Mouse (Mus musculus) layer of hippocampus, postnatal 36 days (tissue): ENCODE data around the gene Ccnb2. TPM values are rescaled to one million over a fixed set of nuclear protein-coding genes. Genes with fewer than 3 reads are reported as not detected.
"Not testable (repeated sequence)": the region's sequence is repeated elsewhere in the genome, so short reads cannot be mapped to it uniquely, and the experiment has no call there.

Source experiments
- DNase-seq, 2 experiments: peaks; one replicate each; pipeline ENCODE4 v3.0.0; 2022
- total RNA-seq, 2 experiments: library from RNA; stranded (reverse); gene quantifications; 2 replicates each; pipeline ENCODE4 v1.2.3; 2021

Ccnb2 gene
- 1 to 10 TPM; 1.3 to 2.1 TPM for total RNA-seq

GRCm38 (mm10) chr9:70421257-70422056 lies at the start of gene Ccnb2:
Gene Ccnb2 (minus strand): TSS chr9:70421547.
- DNase-seq: peak; percentile 72 to 76

- DNase-seq: not testable (repeated sequence)
Observed at GRCm38 (mm10) chr9:70463091-70463490, 41.7 kb upstream of the Ccnb2 start.

DNA sequence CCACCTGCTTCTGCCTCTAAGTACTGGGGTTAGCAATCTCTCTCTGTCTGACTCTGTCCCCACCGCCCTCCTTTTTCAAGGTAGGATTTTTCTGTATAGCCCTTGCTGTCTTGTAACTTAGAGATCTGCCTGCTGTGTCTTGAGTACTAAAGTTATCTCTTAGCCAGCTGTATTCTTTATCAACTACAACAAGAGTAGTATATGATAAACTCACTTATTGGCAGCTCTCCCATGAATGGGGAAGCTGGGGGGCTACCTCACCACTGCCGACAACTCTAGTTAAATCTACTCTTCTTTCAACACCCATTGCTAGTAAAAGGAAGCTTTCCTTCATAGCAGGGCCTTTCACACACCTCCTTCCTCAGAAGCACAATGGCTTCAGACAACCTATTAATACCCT lies 31.0 kb upstream of the Ccnb2 start:
- DNase-seq: no peak

DNA sequence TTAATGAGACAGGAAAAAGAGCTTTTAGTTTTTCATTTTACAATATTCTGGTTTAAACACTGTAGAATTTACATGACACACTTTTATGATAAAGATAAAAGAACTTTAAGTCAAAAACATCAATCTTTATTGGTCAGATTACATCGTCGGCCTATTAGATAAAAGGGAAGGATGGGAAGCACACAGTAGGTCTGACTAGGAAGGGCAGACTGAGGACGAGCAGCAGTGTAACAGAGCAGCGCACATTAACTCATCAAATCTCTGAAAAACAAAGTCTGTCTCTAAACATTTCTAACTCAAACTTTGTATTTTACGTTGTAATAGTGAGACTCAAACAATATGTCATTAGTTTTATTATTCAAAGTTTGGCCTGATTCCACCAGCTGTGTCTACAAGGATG lies 27.7 kb upstream of the Ccnb2 start:
- DNase-seq: no peak

DNA sequence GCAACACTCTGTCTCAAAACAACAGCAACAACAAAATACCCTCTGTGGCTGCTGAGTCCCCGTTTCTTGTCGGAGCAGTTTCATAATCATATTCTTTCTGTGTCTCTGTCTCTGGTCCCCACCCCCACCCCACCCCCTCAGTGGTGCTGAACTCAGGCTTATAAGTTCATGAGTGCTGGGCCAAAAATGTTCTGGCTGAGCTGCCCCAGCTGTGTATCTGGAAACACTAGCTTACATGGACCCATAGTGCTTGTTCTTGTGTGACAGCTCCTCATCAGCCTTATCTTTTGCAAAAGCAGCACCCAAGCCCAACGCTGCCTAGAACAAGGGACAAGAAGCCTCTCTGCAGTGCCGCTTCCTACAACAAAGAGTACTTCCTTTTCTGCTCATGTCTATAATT lies 18.6 kb upstream of the Ccnb2 start:
- no peak for DNase-seq

DNA sequence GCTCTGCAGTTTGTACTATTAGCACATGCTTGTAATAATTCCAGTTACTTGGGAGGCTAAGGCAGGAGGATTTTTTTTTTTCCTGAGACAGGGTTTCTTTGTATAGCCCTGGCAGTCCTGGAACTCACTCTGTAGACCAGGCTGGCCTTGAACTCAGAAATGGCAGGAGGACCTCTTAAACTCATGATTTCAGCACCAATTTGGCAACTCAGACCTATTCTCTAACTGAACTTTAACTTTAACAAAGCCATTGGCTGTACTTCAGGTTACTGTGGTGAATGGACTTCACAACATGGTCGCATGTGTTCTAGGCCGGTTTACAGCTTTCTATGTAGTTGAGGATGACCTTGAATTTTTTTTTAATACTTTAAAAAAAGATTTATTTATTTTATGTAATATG lies 1.3 kb upstream of the Ccnb2 start:
- DNase-seq: no peak

- DNase-seq: no peak
Observed at GRCm38 (mm10) chr9:70416412-70416811, 4.9 kb downstream of the Ccnb2 start.

- no peak for DNase-seq
Observed at GRCm38 (mm10) chr9:70413038-70413437, 8.3 kb downstream of the Ccnb2 start.

DNA sequence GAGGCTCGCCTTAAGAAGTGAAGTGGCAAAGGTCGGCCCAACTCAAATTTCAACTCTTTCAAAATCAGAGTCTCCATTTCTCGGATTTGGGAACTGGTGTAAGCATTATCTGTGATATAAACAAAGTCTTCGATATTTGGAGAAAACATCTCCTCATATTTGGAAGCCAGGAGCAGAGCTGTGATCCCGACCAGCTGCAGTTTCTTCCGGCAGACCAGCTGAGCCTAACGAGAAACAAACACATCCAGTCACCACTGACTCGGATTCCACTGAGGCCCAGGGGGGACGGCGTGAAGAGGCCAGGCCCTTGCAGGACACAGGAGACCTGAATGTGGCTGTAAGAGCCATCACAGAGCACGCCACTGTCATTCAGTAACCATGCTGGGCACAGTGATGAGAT lies 10.7 kb downstream of the Ccnb2 start:
- no peak for DNase-seq

DNA sequence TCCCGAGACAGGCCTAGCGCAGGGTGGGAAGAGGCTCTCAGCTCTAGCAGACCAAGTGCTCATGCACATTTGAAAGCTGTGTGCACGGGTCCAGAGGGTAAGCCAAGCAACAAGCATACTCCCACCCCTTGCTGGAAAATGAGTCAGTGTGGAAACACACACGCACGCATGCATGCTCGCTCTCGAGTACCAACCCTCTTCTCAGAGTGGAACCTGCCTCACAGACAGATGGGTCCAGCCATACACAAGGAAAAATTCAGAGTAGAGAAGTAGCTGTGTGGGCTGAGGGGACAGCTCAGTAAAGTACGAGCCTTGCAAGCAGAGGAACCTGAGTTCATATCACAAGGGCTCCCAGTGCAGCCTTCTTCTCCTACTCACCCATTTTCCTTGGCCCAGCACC lies 11.6 kb downstream of the Ccnb2 start:
- DNase-seq: no peak

DNA sequence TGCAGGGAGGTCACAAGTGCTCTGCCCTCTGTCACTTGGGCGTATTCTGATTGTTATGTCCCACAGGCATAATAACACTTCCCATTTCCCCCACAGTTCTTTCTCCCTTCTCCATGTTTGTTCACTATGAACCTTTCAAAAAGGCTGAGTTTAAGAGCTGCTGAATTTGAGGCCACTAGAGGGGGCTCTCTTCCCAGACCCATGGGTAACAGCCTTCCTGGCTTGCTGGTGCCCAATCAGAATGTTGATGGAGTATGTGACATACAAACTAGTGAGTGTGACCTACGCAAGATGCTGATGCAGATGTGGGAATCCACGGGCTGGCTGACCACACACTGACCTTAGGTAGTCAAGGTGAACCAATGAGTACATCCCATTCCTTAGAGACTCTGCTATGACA lies 12.6 kb downstream of the Ccnb2 start:
- DNase-seq: no peak

- no peak for DNase-seq
Observed at GRCm38 (mm10) chr9:70406596-70406995, 14.8 kb downstream of the Ccnb2 start.

DNA sequence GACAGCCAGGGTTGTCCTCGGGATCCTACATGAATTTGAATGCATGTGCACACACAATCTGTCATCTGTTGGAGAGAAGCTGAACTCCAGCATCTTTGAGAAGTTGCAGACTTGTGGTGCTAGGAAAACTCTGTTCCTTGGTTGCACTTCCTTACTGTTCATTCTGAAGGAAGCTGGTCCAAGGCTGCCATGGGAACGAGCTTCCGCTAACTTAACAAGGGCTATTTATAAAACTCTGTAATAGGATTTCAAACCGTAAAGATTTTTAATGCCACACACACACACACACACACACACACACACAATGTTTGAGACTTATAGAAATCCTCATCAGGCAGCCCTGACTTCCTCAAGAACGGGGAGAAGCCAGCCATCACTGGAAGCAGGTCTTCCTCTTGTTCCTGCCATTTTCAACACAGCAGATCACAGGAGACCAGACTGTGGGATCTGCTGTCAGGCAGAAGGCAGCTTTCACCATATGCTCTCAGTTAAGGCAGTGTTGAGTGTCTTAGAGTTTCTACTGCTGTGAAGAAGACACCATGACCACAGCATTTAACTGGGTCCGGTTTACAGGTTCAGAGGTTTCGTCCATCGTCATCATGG lies 19.3 kb downstream of the Ccnb2 start:
- DNase-seq: peak in 1 of 2 experiments; percentile 27

DNA sequence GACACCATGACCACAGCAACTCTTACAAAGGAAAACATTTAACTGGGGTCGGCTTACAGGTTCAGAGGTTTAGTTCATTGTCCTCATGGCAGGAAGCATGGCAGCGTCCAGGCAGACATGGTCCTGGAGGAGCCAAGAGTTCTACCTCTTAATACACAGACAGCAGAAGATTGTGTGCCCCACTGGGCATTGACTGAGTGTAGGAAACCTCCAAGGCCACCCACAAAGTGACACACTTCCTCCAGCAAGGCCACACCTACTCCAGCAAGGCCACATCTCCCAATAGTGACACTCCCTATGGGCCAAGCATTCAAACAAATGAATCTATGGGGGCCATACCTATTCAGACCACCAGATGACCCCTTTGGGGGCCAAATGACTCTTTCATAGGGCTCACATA lies 25.3 kb downstream of the Ccnb2 start:
- no peak for DNase-seq

DNA sequence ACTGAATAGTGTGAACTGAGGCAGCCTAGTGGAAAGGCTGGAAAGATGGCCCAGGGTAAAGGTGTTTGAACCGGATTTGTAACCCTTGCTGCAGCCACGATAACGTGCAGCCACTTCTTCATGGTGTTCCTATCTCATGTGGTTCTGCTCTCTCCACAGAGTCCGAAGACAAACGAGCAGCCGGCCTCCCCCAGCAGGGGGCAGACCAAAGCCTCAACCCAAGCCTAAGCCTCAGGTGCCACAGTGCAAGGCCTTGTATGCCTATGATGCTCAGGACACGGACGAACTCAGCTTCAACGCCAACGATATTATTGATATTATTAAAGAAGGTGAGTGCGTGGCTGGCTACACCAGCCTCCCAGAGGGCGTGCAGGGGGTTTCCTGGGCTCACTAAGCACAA lies 25.7 kb downstream of the Ccnb2 start:
- no peak for DNase-seq

DNA sequence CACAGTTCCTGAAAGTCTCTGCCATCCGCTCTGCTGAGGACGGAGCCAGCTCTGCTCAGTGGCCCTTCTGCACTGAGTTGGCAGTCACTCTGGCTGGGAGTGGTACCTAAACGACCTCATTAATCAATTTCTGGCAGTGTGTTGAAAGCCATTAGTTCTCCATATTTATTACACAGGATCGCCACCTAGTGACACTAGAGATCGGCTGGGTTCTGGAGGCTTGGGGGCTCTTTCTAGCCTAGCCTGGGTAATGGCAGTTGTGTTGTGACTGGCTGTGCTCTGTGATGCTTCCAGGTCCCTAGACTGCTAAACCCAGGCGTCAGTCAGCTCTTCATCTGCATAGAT lies 28.8 kb downstream of the Ccnb2 start:
- peak; percentile 28 to 54 for DNase-seq

GRCm38 (mm10) chr9:70391660-70392562 lies 29.4 kb downstream of the Ccnb2 start:
- no peak for DNase-seq

- no peak for DNase-seq
Observed at GRCm38 (mm10) chr9:70391042-70391441, 30.3 kb downstream of the Ccnb2 start.

DNA sequence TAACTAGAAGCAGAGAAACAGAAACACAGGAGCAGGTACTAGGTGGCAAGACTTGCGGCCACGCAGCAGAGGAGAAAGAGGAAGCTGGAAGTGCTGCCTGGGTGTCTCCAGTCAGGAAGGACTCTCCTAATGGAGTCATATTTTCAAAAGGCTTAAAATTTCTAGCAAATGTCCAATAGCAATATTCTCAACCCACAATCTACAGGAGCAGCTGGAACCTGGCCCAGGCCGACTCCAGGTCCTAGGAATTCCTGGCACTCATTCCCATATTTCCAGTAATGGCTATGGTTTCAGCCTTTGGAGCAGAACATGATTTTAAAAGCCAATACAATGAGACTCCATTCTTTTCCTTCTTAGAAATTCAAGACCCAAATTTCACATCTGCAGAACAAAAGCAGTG lies 31.8 kb downstream of the Ccnb2 start:
- DNase-seq: no peak

DNA sequence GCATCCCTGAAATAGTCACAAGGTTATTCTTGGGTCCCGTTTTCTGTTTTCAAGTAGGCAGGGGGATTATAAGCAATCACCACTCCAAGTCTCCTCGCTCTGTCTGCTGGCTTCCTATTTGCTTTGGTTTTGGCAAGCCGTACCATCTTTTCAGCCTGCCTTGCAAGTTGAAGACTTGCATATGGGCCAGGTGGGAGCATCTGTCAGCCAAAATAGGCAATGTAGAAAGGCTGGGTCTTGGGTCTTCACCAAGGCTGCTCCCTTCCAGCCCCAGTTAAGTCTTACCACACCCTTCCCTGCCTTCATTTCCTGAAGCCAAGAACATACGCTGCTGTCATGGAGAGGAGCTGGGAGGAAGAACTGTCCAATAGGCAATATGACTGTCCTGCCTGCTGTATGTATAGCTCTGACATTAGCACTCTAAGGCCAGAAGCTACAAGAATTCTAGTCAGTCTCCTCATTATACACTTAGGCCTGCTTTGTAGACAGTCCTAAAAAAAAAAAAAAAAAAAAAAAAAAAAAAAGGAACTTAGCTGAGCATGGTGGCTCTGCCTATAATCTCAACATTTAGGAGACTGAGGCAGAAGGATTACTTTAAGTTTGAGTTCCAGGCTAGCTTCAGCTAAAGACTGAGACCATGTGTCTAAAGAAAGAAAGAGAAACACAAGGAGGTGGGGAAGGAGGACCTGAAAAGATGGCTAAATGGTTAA lies 33.8 kb downstream of the Ccnb2 start:
- DNase-seq: no peak

- no peak for DNase-seq
Observed at GRCm38 (mm10) chr9:70384958-70385728, 36.2 kb downstream of the Ccnb2 start.

DNA sequence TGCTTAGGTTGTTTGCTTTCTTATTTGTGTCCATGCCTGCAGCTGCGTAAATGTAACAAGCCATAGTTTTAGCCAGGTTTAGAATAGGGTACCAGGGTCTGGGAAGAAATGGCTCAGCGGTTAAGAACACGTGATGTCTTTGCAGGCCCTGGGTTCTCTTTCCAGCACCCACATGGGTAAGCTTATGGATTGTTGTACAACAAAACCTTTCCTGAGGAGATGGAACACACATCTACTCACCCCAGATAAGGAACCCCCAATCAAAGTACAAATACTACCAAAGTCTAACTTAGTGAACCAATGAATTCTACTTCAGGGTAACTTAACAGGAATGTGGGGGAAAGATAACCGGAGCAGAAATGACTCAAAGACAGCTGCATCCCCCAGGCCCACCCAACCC lies 36.9 kb downstream of the Ccnb2 start:
- no peak for DNase-seq
